Mouse (Mus musculus) liver, embryonic 14.5 days (tissue): ENCODE data around the gene Agbl4.

Experiments
- CTCF ChIP-seq: IDR thresholded peaks from 2 replicates; pipeline ENCODE4 v1.5.1; 2016; ENCODE audit warnings: antibody characterized with exemption, low read depth, control low read depth
- EP300 ChIP-seq: IDR thresholded peaks from 2 replicates; pipeline ENCODE4 v1.6.1; 2016; ENCODE audit warnings: antibody characterized with exemption, low read depth

GRCm38 (mm10) chr4:111281836-111282235, 884.4 kb downstream of the Agbl4 start:
- TF ChIP-seq CTCF (no peak), EP300 (no peak)
